Mouse (Mus musculus): ENCODE results near the gene Ryr3. TPM values are rescaled to one million over a fixed set of nuclear protein-coding genes. Genes with fewer than 3 reads are reported as not detected.

Ryr3 gene
- total RNA-seq, 2 experiments from 2014 or later, result 0.37 to 0.64 TPM

GRCm38 (mm10) chr2:112948931-112949330 is 268.0 kb downstream of the Ryr3 start:
- intact Hi-C loops (cut with DNase I), result no loop called here
- DNase-seq, result no peak

GRCm38 (mm10) chr2:112931776-112932175 is 285.1 kb downstream of the Ryr3 start:
- no peak for DNase-seq

GRCm38 (mm10) chr2:112913796-112914195 is 303.1 kb downstream of the Ryr3 start:
- intact Hi-C loops (cut with DNase I), result no loop called here
- no peak for DNase-seq

More at GRCm38 (mm10) chr2:112931776-112932175, 285.1 kb downstream of the Ryr3 start:
- intact Hi-C loops (cut with DNase I), result no loop called here

- DNase-seq, result no peak
- intact Hi-C loops (cut with DNase I), result no loop called here
Measured at GRCm38 (mm10) chr2:112912611-112913010, 304.3 kb downstream of the Ryr3 start.

- intact Hi-C loops (cut with DNase I), result no loop called here
- DNase-seq, result no peak
Measured at GRCm38 (mm10) chr2:112910579-112910978, 306.3 kb downstream of the Ryr3 start.

- intact Hi-C loops (cut with DNase I), result no loop called here
- no peak for DNase-seq
Measured at GRCm38 (mm10) chr2:112909142-112909541, 307.8 kb downstream of the Ryr3 start.

GRCm38 (mm10) chr2:112900747-112901146 is 316.1 kb downstream of the Ryr3 start:
- intact Hi-C loops (cut with DNase I), result no loop called here
- DNase-seq, result no peak

GRCm38 (mm10) chr2:112884456-112885114 is 332.3 kb downstream of the Ryr3 start:
- no peak for DNase-seq
- intact Hi-C loops (cut with DNase I), result no loop called here

- no peak for DNase-seq
- intact Hi-C loops (cut with DNase I), result no loop called here
Measured at GRCm38 (mm10) chr2:112881805-112882204, 335.1 kb downstream of the Ryr3 start.

- DNase-seq, result no peak
- intact Hi-C loops (cut with DNase I), result no loop called here
Measured at GRCm38 (mm10) chr2:112881376-112881775, 335.5 kb downstream of the Ryr3 start.

- intact Hi-C loops (cut with DNase I), result no loop called here
Measured at GRCm38 (mm10) chr2:112877404-112877803, 339.5 kb downstream of the Ryr3 start.

GRCm38 (mm10) chr2:112866043-112866551 is 350.8 kb downstream of the Ryr3 start:
- intact Hi-C loops (cut with DNase I), result no loop called here
- DNase-seq, result no peak

More at GRCm38 (mm10) chr2:112877404-112877803, 339.5 kb downstream of the Ryr3 start:
- DNase-seq, result no peak

GRCm38 (mm10) chr2:112861792-112862191 is 355.1 kb downstream of the Ryr3 start:
- no peak for DNase-seq
- intact Hi-C loops (cut with DNase I), result no loop called here

GRCm38 (mm10) chr2:112845583-112846512 is 371.0 kb downstream of the Ryr3 start:
- DNase-seq, result no peak
- intact Hi-C loops (cut with DNase I), result no loop called here

GRCm38 (mm10) chr2:112842877-112843276 is 374.0 kb downstream of the Ryr3 start:
- DNase-seq, result no peak
- intact Hi-C loops (cut with DNase I), result no loop called here

GRCm38 (mm10) chr2:112831423-112832305 is 385.2 kb downstream of the Ryr3 start:
- no peak for DNase-seq
- intact Hi-C loops (cut with DNase I), result no loop called here

GRCm38 (mm10) chr2:112826571-112826970 is 390.3 kb downstream of the Ryr3 start:
- intact Hi-C loops (cut with DNase I), result no loop called here
- DNase-seq, result no peak

- DNase-seq, result no peak
- intact Hi-C loops (cut with DNase I), result no loop called here
Measured at GRCm38 (mm10) chr2:112822721-112823120, 394.2 kb downstream of the Ryr3 start.

GRCm38 (mm10) chr2:112819059-112819458 is 397.8 kb downstream of the Ryr3 start:
- DNase-seq, result no peak
- intact Hi-C loops (cut with DNase I), result no loop called here

- intact Hi-C loops (cut with DNase I), result no loop called here
- DNase-seq, result no peak
Measured at GRCm38 (mm10) chr2:112816976-112817375, 399.9 kb downstream of the Ryr3 start.

Measured in gastrocnemius, postnatal 36 days (tissue).